Mouse (Mus musculus) kidney, adult 2 months (tissue): ENCODE data around the gene Mfsd14b.

ENCODE experiments used
- CTCF ChIP-seq: fragments of 200-500 bp; conservative IDR thresholded peaks from 2 replicates; pipeline ENCODE4 v1.5.1; 2011; ENCODE audit warnings: low read depth, mild to moderate bottlenecking, control low read depth, low read length, moderate library complexity, mixed read lengths; ENCODE audit not compliant: insufficient read depth, insufficient read length
- POLR2A ChIP-seq: fragments of 200-500 bp; IDR thresholded peaks from one replicate; pipeline ENCODE4 v1.6.1; 2011; ENCODE audit warnings: low read depth, low read length, control low read depth

DNA sequence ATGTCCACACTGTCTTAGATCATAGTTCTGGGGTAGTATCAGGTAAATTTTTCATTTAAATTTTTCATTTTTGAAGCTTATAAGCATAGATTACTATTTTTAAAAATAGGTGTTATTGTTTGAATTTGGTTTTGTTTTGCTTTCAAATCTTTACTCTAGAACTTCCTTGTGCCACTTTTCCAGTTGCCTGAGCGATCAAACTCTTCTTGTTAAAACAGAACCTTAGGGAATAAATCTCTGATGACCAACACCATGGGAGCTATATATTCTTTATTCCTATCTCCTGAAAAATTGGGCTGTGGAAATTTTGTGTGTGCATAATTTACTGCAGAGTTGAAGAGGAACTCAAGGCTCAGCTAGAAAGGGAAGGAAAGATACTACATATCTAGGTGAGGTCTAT is 37.2 kb upstream of the Mfsd14b start, which contains the start of gene Olfr466:
- no peak for TF ChIP-seq POLR2A
- no peak for TF ChIP-seq CTCF
